Mouse (Mus musculus) liver, postnatal 0 days (tissue): ENCODE results near the gene Gvin1.

ENCODE experiments used
- CTCF ChIP-seq: sonication (generic); IDR thresholded peaks from 2 replicates; pipeline ENCODE4 v1.5.1; 2016; ENCODE audit warnings: antibody characterized with exemption, low read depth
- EP300 ChIP-seq: IDR thresholded peaks from 2 replicates; pipeline ENCODE4 v1.6.1; 2016; ENCODE audit warnings: antibody characterized with exemption, low read depth, mild to moderate bottlenecking

DNA sequence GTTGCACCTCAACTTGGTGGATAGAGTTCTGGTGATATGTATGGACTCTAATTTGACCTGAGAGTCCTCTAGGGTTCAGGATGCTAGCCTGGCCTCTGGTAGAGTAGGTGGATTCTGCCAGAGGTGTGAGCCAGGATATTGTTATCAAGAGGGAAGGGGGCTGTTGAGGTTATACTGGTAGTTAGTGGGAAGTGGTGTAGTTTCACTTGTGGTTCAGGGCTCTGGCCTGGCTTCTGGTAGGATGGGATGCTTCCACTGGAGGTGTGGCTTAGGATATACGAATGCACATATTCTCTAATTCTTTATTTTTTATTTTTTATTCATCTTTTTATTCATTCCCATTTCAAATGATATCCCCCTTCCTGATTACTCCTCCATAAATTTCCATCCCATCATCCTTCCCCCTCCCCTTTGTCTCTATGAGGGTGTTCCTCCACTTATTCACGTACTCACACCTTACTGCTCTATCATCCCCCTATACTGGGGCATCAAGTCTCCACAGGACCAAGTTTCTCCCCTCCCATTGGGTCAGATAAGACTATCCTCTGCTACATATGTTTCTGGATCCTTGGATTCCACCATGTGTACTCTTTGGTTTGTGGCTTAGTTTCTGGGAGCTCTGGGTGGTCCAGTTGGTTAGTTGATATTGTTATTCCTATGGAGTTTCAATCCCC is 36.9 kb upstream of the Gvin1 start:
- TF ChIP-seq CTCF: no peak
- no peak for TF ChIP-seq EP300
